Mouse (Mus musculus): ENCODE measurements around the gene Gtsf1l. TPM values are rescaled to one million over a fixed set of nuclear protein-coding genes. Genes with fewer than 3 reads are reported as not detected.
"Not testable (repeated sequence)": the region's sequence is repeated elsewhere in the genome, so short reads cannot be mapped to it uniquely, and the experiment has no call there.

Gene Gtsf1l
- polyA plus RNA-seq, 1 experiment from 2014 or later, result not detected

DNA sequence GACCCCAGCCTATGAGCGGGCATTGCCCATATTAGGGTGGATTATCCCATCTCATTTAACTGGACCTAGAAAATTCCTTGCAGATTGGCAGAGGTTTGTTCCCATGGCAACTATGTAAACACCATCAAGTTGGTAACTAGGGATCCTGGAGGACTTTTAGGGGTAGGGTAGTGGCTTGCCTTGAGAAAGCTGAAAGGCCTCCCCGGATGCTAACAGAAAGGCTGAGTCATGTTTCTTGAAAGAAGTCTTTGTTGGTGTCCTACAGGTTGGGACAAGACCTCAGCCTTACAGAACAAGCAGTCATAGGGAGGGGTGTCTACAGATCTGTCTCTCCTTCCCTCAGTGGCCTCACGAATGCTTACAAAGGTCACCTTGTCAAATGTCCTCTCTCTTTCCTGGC, 12.4 kb downstream of the Gtsf1l start:
- H3K36me3 ChIP-seq, result peaks cover 94% of the 10 kb centered on the region
- no peaks in the 10 kb centered on the region for H3K27me3 ChIP-seq (ENCODE audit: low read depth, poor library complexity, severe bottlenecking)
- H3K27ac ChIP-seq, result no peak overlapping the region
- H3K4me3 ChIP-seq, result no peak overlapping the region
- WGBS, result 87% methylated on average over 3 of the region's 3 CpGs
- DNase-seq (ENCODE audit: low spot score), result no peak
- no peaks in the 10 kb centered on the region for H3K9me3 ChIP-seq (replicated peaks)
- no peaks in the 10 kb centered on the region for H3K4me1 ChIP-seq

DNA sequence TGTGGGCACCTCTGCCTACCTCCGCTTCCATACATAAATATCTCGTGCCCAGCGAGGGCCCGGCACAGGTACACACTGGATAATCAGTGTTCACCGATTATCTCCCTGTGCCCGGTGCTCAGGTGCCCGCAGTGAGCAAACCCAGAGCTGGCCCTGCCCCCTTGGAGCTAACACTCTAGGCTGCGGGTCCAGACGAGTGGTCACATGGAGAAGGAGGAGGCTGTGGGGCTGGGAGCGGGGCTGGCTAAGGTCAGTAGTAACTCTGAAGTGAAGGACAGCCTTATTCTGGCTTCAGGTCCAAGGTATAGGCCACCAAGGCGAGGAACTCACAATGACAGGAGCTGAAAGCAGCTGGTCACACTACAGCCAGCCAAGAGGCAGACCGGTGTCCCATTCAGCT, 12.8 kb downstream of the Gtsf1l start:
- no peak overlapping the region for H3K4me3 ChIP-seq
- H3K9me3 ChIP-seq (replicated peaks), result no peaks in the 10 kb centered on the region
- H3K27ac ChIP-seq, result no peak overlapping the region
- H3K36me3 ChIP-seq, result peaks cover 97% of the 10 kb centered on the region
- H3K27me3 ChIP-seq (ENCODE audit: low read depth, poor library complexity, severe bottlenecking), result no peaks in the 10 kb centered on the region
- no peaks in the 10 kb centered on the region for H3K4me1 ChIP-seq
- DNase-seq (ENCODE audit: low spot score), result no peak
- 93% methylated on average over 12 of the region's 12 CpGs for WGBS

GRCm38 (mm10) chr2:163074006-163074405, 13.6 kb downstream of the Gtsf1l start:
- Histone ChIP-seq H3K4me3 (no peak overlapping the region), H3K27me3 (ENCODE audit: low read depth, poor library complexity, severe bottlenecking) (no peaks in the 10 kb centered on the region), H3K9me3 (replicated peaks) (no peaks in the 10 kb centered on the region), H3K4me1 (no peaks in the 10 kb centered on the region), H3K27ac (no peak overlapping the region), H3K36me3 (peaks cover 95% of the 10 kb centered on the region)
- no peak for DNase-seq (ENCODE audit: low spot score)
- 89% methylated on average over 7 of the region's 7 CpGs for WGBS

DNA sequence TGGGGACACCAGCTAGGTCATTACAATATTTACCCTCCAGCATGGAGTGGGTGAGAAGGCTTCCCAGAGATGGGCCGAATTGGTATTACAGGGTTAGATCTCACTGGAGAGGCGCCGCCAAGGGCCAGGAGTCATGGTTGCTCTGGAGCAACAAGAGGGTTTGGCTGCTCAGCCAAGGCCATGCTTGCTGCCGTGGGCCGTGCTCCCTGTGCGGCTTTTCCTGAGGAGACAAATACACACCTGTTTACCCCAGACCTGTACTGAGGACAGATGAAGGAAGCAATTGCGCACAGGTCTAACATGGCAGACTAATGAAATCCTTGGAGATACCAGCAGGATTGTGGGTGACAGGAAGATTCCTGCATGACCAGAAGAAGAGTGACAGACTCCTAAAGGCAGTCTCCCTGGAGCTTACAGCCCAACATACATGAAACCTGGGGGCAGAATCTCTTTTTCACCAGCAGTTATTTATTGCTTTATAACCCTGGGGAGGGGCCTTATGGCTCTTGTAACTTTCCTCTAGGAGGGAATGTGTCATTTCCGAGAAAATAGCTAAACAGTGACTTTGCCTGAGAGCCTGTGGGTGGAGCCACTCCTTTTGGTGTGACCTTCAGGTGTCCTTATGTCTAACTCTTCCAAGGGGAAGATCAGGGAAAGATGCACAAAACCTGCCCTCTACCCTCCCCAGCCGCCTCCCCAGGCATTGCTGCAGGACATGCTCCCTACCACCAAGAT, 14.5 kb downstream of the Gtsf1l start:
- Histone ChIP-seq H3K27ac (no peak overlapping the region), H3K4me1 (no peaks in the 10 kb centered on the region), H3K27me3 (ENCODE audit: low read depth, poor library complexity, severe bottlenecking) (no peaks in the 10 kb centered on the region), H3K4me3 (no peak overlapping the region), H3K36me3 (peaks cover 95% of the 10 kb centered on the region), H3K9me3 (replicated peaks) (no peaks in the 10 kb centered on the region)
- DNase-seq (ENCODE audit: low spot score), result no peak
- WGBS, result 88% methylated on average over 9 of the region's 9 CpGs

- no peak for DNase-seq (ENCODE audit: low spot score)
- Histone ChIP-seq H3K4me1 (no peaks in the 10 kb centered on the region), H3K9me3 (replicated peaks) (no peaks in the 10 kb centered on the region), H3K27ac (no peak overlapping the region), H3K27me3 (ENCODE audit: low read depth, poor library complexity, severe bottlenecking) (no peaks in the 10 kb centered on the region), H3K4me3 (no peak overlapping the region), H3K36me3 (peaks cover 95% of the 10 kb centered on the region)
- WGBS, result 86% methylated on average over 3 of the region's 3 CpGs
These were observed 16.1 kb downstream of the Gtsf1l start for GRCm38 (mm10) chr2:163071590-163071989.

GRCm38 (mm10) chr2:163070213-163070612, 17.4 kb downstream of the Gtsf1l start:
- Histone ChIP-seq H3K4me3 (no peak overlapping the region), H3K36me3 (peaks cover 96% of the 10 kb centered on the region), H3K9me3 (replicated peaks) (no peaks in the 10 kb centered on the region), H3K27ac (no peak overlapping the region), H3K4me1 (no peaks in the 10 kb centered on the region), H3K27me3 (ENCODE audit: low read depth, poor library complexity, severe bottlenecking) (no peaks in the 10 kb centered on the region)
- no peak for DNase-seq (ENCODE audit: low spot score)
- WGBS, result 94% methylated on average over 3 of the region's 3 CpGs

- WGBS, result 87% methylated on average over 1 of the region's 1 CpGs
- Histone ChIP-seq H3K4me1 (no peaks in the 10 kb centered on the region), H3K9me3 (replicated peaks) (no peaks in the 10 kb centered on the region), H3K4me3 (no peak overlapping the region), H3K36me3 (peaks cover 98% of the 10 kb centered on the region), H3K27ac (no peak overlapping the region), H3K27me3 (ENCODE audit: low read depth, poor library complexity, severe bottlenecking) (no peaks in the 10 kb centered on the region)
- no peak for DNase-seq (ENCODE audit: low spot score)
These were observed 20.4 kb downstream of the Gtsf1l start for GRCm38 (mm10) chr2:163067233-163067632.

GRCm38 (mm10) chr2:163066326-163066725, 21.3 kb downstream of the Gtsf1l start:
- H3K9me3 ChIP-seq (replicated peaks), result no peaks in the 10 kb centered on the region
- H3K36me3 ChIP-seq, result peaks cover 98% of the 10 kb centered on the region
- no peak for DNase-seq (ENCODE audit: low spot score)
- H3K4me3 ChIP-seq, result no peak overlapping the region
- no peaks in the 10 kb centered on the region for H3K4me1 ChIP-seq
- H3K27me3 ChIP-seq (ENCODE audit: low read depth, poor library complexity, severe bottlenecking), result no peaks in the 10 kb centered on the region
- no peak overlapping the region for H3K27ac ChIP-seq
- WGBS, result 97% methylated on average over 6 of the region's 6 CpGs

- 85% methylated on average over 6 of the region's 6 CpGs for WGBS
- no peaks in the 10 kb centered on the region for H3K4me1 ChIP-seq
- peaks cover 75% of the 10 kb centered on the region for H3K36me3 ChIP-seq
- no peaks in the 10 kb centered on the region for H3K27me3 ChIP-seq (ENCODE audit: low read depth, poor library complexity, severe bottlenecking)
- DNase-seq (ENCODE audit: low spot score), result no peak
- H3K4me3 ChIP-seq, result no peak overlapping the region
- no peaks in the 10 kb centered on the region for H3K9me3 ChIP-seq (replicated peaks)
- no peak overlapping the region for H3K27ac ChIP-seq
These were observed 25.5 kb downstream of the Gtsf1l start for GRCm38 (mm10) chr2:163062119-163062508.

GRCm38 (mm10) chr2:163061203-163062118, 26.2 kb downstream of the Gtsf1l start:
- Histone ChIP-seq H3K9me3 (replicated peaks) (no peaks in the 10 kb centered on the region), H3K36me3 (peaks cover 69% of the 10 kb centered on the region), H3K27ac (no peak overlapping the region), H3K4me1 (no peaks in the 10 kb centered on the region), H3K27me3 (ENCODE audit: low read depth, poor library complexity, severe bottlenecking) (no peaks in the 10 kb centered on the region), H3K4me3 (no peak overlapping the region)
- WGBS, result 86% methylated on average over 8 of the region's 8 CpGs
- DNase-seq (ENCODE audit: low spot score), result no peak

- H3K36me3 ChIP-seq, result peaks cover 60% of the 10 kb centered on the region
These were observed 27.0 kb downstream of the Gtsf1l start for GRCm38 (mm10) chr2:163060630-163061029.

GRCm38 (mm10) chr2:163058981-163059380, 28.7 kb downstream of the Gtsf1l start:
- Histone ChIP-seq H3K36me3 (peaks cover 44% of the 10 kb centered on the region), H3K4me1 (peaks cover 23% of the 10 kb centered on the region)
- not testable (repeated sequence) for H3K9me3 ChIP-seq (replicated peaks); H3K27ac ChIP-seq; H3K4me3 ChIP-seq; DNase-seq (ENCODE audit: low spot score); H3K27me3 ChIP-seq (ENCODE audit: low read depth, poor library complexity, severe bottlenecking)
- 91% methylated on average over 7 of the region's 7 CpGs for WGBS

More at GRCm38 (mm10) chr2:163060630-163061029, 27.0 kb downstream of the Gtsf1l start:
- 84% methylated on average over 6 of the region's 6 CpGs for WGBS
- H3K9me3 ChIP-seq (replicated peaks), result no peaks in the 10 kb centered on the region
- H3K4me1 ChIP-seq, result peaks cover 8% of the 10 kb centered on the region
- no peaks in the 10 kb centered on the region for H3K27me3 ChIP-seq (ENCODE audit: low read depth, poor library complexity, severe bottlenecking)
- no peak overlapping the region for H3K4me3 ChIP-seq
- no peak for DNase-seq (ENCODE audit: low spot score)
- no peak overlapping the region for H3K27ac ChIP-seq

DNA sequence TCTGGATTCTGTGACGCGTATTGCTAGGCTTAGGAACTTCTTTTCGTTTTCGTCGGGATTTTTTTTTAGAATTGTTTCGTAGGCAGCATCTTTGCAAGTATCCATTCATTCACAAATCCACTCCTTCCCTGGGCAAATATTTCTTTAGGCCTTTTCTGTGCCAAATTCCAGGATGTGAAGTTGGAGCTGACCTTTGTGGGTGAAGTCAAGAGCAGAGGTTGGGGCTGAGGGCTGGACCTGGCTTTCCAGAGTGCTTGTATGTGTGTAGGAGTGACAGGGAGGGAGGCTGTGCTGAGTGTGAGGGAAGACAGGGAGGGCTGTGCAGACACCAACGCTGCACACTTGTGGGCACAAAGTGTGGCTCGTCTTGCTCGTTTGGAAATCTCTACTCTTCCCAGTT, 31.1 kb downstream of the Gtsf1l start:
- Histone ChIP-seq H3K36me3 (peaks cover 21% of the 10 kb centered on the region), H3K4me1 (peaks cover 32% of the 10 kb centered on the region), H3K4me3 (no peak overlapping the region), H3K27me3 (ENCODE audit: low read depth, poor library complexity, severe bottlenecking) (no peaks in the 10 kb centered on the region), H3K9me3 (replicated peaks) (no peaks in the 10 kb centered on the region), H3K27ac (no peak overlapping the region)
- no peak for DNase-seq (ENCODE audit: low spot score)
- 93% methylated on average over 9 of the region's 9 CpGs for WGBS
